Mouse (Mus musculus) hindbrain, embryonic 16.5 days (tissue): ENCODE results near the gene Sstr2. TPM values are rescaled to one million over a fixed set of nuclear protein-coding genes. Genes with fewer than 3 reads are reported as not detected.
"Not testable (repeated sequence)": the region's sequence is repeated elsewhere in the genome, so short reads cannot be mapped to it uniquely, and the experiment has no call there.

Experiments used
- ATAC-seq: fragments of 200-750 bp; cut with Nextera tagmentation; 2 replicates; pipeline ENCODE4 v1.8.0; 2017; ENCODE audit warnings: moderate TSS enrichment, moderate library complexity
- H3K27ac ChIP-seq: fragments of 300-500 bp; sonication (generic); 2 replicates; pipeline ENCODE4 v1.5.1; 2014; ENCODE audit warnings: low read depth, mild to moderate bottlenecking, control low read depth, low read length, moderate library complexity
- H3K27me3 ChIP-seq: fragments of 300-500 bp; sonication (generic); replicated peaks from 2 replicates; pipeline ENCODE4 v1.6.1; 2014; ENCODE audit warnings: low read length; ENCODE audit not compliant: control insufficient read depth, insufficient read depth
- H3K36me3 ChIP-seq: fragments of 300-500 bp; sonication (generic); 2 replicates; pipeline ENCODE4 v1.6.1; 2014; ENCODE audit warnings: mild to moderate bottlenecking, low read length, moderate library complexity, mixed read lengths; ENCODE audit not compliant: control insufficient read depth, insufficient read depth
- H3K4me1 ChIP-seq: fragments of 300-500 bp; sonication (generic); 2 replicates; pipeline ENCODE4 v1.6.1; 2014; ENCODE audit warnings: low read depth, low read length; ENCODE audit not compliant: control insufficient read depth, insufficient read depth
- H3K4me2 ChIP-seq: fragments of 300-500 bp; sonication (generic); 2 replicates; pipeline ENCODE4 v1.6.1; 2014; ENCODE audit warnings: mild to moderate bottlenecking, low read length, control low read depth, moderate library complexity
- H3K4me3 ChIP-seq: fragments of 300-500 bp; sonication (generic); 2 replicates; pipeline ENCODE4 v1.5.1; 2014; ENCODE audit warnings: mild to moderate bottlenecking, low read length, control low read depth, moderate library complexity
- H3K9ac ChIP-seq: fragments of 300-500 bp; sonication (generic); 2 replicates; pipeline ENCODE4 v1.6.1; 2014; ENCODE audit warnings: low read depth, mild to moderate bottlenecking, control low read depth, low read length, moderate library complexity
- H3K9me3 ChIP-seq: fragments of 300-500 bp; sonication (generic); 2 replicates; pipeline ENCODE4 v1.6.1; 2014; ENCODE audit warnings: mild to moderate bottlenecking, low read length, moderate library complexity; ENCODE audit not compliant: control insufficient read depth
- WGBS: fragments of 180-500 bp; shearing (Covaris S2); extraction: QIAGEN DNeasy Blood & Tissue Kit; methylation state at CpG from one replicate; pipeline ENCODE4 v1.1.7; 2014; 5-methylcytosine and 5-hydroxymethylcytosine counted together
- polyA plus RNA-seq: library from polyadenylated mRNA; unstranded; fragments of >200 nt; fragmentation: Nextera tagmentation; extraction: Ambion mirVana; gene quantifications from 2 replicates; pipeline ENCODE4 v1.2.1, GENCODE M21; 2015

Sstr2 gene
- polyA plus RNA-seq, 1 experiment from 2014 or later: 32.5 TPM

- H3K36me3 ChIP-seq: peaks cover 57% of the 10 kb centered on the region
- not testable (repeated sequence) for ATAC-seq, H3K4me2 ChIP-seq, H3K9ac ChIP-seq, H3K4me1 ChIP-seq, H3K27me3 ChIP-seq, H3K9me3 ChIP-seq, H3K27ac ChIP-seq, H3K4me3 ChIP-seq
- 95% methylated on average over 3 of the region's 3 CpGs for WGBS
These were observed 41.1 kb downstream of the Sstr2 start for GRCm38 (mm10) chr11:113660213-113660612.

GRCm38 (mm10) chr11:113660940-113661339, 41.8 kb downstream of the Sstr2 start:
- Histone ChIP-seq H3K27me3 (no peaks in the 10 kb centered on the region), H3K9me3 (no peaks in the 10 kb centered on the region), H3K9ac (no peak overlapping the region), H3K36me3 (peaks cover 51% of the 10 kb centered on the region), H3K4me3 (no peak overlapping the region), H3K4me2 (no peak overlapping the region), H3K4me1 (peaks cover 8% of the 10 kb centered on the region; the same call in 1 of the 2 replicates), H3K27ac (no peak overlapping the region)
- 84% methylated on average over 11 of the region's 11 CpGs for WGBS
- no peak for ATAC-seq

- H3K27ac ChIP-seq: no peak overlapping the region
- no peak overlapping the region for H3K4me3 ChIP-seq
- no peak for ATAC-seq
- H3K9me3 ChIP-seq: no peaks in the 10 kb centered on the region
- 89% methylated on average over 18 of the region's 18 CpGs for WGBS
- peaks cover 4% of the 10 kb centered on the region for H3K4me1 ChIP-seq
- H3K4me2 ChIP-seq: no peak overlapping the region
- no peak overlapping the region for H3K9ac ChIP-seq
- H3K36me3 ChIP-seq: peaks cover 42% of the 10 kb centered on the region
- H3K27me3 ChIP-seq: no peaks in the 10 kb centered on the region
These were observed 42.8 kb downstream of the Sstr2 start for GRCm38 (mm10) chr11:113661835-113662351.

- no peaks in the 10 kb centered on the region for H3K9me3 ChIP-seq
- 75% methylated on average over 2 of the region's 2 CpGs for WGBS
- no peak for ATAC-seq
These were observed 45.1 kb downstream of the Sstr2 start for GRCm38 (mm10) chr11:113664279-113664678.

GRCm38 (mm10) chr11:113666205-113666604, 47.1 kb downstream of the Sstr2 start:
- no peak overlapping the region for H3K4me3 ChIP-seq
- no peaks in the 10 kb centered on the region for H3K27me3 ChIP-seq
- H3K9me3 ChIP-seq: no peaks in the 10 kb centered on the region
- no peak for ATAC-seq
- peaks cover 12% of the 10 kb centered on the region for H3K36me3 ChIP-seq
- no peak overlapping the region for H3K9ac ChIP-seq
- no peak overlapping the region for H3K4me2 ChIP-seq
- WGBS: 75% methylated on average over 6 of the region's 6 CpGs
- peaks cover 3% of the 10 kb centered on the region; the same call in 1 of the 2 replicates for H3K4me1 ChIP-seq
- no peak overlapping the region for H3K27ac ChIP-seq

More at GRCm38 (mm10) chr11:113664279-113664678, 45.1 kb downstream of the Sstr2 start:
- Histone ChIP-seq H3K4me1 (peaks cover 3% of the 10 kb centered on the region; the same call in 1 of the 2 replicates), H3K4me2 (no peak overlapping the region), H3K36me3 (peaks cover 27% of the 10 kb centered on the region), H3K4me3 (no peak overlapping the region), H3K27ac (no peak overlapping the region), H3K27me3 (no peaks in the 10 kb centered on the region), H3K9ac (no peak overlapping the region)

GRCm38 (mm10) chr11:113666648-113667047, 47.5 kb downstream of the Sstr2 start:
- no peak for ATAC-seq
- H3K9me3 ChIP-seq: no peaks in the 10 kb centered on the region
- WGBS: 65% methylated on average over 10 of the region's 10 CpGs
- peaks cover 9% of the 10 kb centered on the region for H3K36me3 ChIP-seq
- H3K27ac ChIP-seq: no peak overlapping the region
- H3K4me3 ChIP-seq: no peak overlapping the region
- peaks cover 3% of the 10 kb centered on the region; the same call in 1 of the 2 replicates for H3K4me1 ChIP-seq
- H3K4me2 ChIP-seq: no peak overlapping the region
- no peaks in the 10 kb centered on the region for H3K27me3 ChIP-seq
- H3K9ac ChIP-seq: no peak overlapping the region

DNA sequence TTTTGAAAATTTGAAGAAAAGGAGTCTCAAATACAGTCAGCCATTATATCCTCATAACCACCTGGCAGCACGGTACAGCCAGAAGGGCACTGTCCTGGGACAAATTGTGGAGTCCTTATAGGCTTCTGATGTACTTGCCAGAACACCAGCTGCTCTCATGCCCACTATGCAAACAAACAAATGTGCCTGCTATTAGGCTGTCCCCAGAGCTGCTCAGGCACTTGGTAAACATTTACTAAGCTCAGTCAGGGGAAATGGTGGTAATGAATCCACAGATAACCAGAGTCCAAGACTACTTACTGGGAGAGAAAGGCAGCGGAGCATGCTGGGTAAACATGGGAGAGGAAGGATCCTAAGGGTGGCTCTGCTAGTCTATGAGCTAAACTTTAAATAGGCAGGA, 48.0 kb downstream of the Sstr2 start:
- Histone ChIP-seq H3K4me3 (no peak overlapping the region), H3K36me3 (peaks cover 5% of the 10 kb centered on the region), H3K9ac (no peak overlapping the region), H3K9me3 (no peaks in the 10 kb centered on the region), H3K4me2 (no peak overlapping the region), H3K27me3 (no peaks in the 10 kb centered on the region), H3K27ac (no peak overlapping the region), H3K4me1 (peaks cover 3% of the 10 kb centered on the region; the same call in 1 of the 2 replicates)
- WGBS: 63% methylated on average over 2 of the region's 2 CpGs
- ATAC-seq: no peak

GRCm38 (mm10) chr11:113667704-113668103, 48.6 kb downstream of the Sstr2 start:
- Histone ChIP-seq H3K4me2 (no peak overlapping the region), H3K27ac (no peak overlapping the region), H3K4me3 (no peak overlapping the region), H3K27me3 (no peaks in the 10 kb centered on the region), H3K36me3 (peaks cover 8% of the 10 kb centered on the region), H3K9me3 (no peaks in the 10 kb centered on the region), H3K9ac (no peak overlapping the region), H3K4me1 (peaks cover 3% of the 10 kb centered on the region; the same call in 1 of the 2 replicates)
- ATAC-seq: no peak
- WGBS: 87% methylated on average over 4 of the region's 4 CpGs

DNA sequence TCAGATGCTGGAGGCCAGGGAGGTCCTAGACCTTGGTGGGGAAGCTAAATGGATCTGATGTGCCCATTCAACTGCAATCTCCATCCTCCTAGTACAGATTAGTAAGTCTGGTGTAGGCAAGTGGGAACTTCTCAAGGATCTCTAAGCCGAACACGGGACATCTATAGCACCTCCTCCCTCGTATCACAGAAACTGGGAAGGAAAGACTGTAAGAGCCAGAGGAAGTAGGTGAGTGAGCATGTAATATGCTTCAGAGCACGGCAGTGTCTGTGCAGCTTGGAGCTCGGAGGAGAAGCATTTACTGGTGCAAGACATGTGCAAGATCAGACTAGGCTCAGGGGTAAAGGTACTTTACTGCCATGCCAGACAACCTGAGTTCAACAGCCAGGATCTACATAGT, 49.7 kb downstream of the Sstr2 start:
- Histone ChIP-seq H3K9me3 (no peaks in the 10 kb centered on the region), H3K4me1 (peaks cover 3% of the 10 kb centered on the region; the same call in 1 of the 2 replicates), H3K4me2 (no peak overlapping the region), H3K9ac (no peak overlapping the region), H3K27ac (no peak overlapping the region), H3K36me3 (peaks cover 8% of the 10 kb centered on the region), H3K4me3 (no peak overlapping the region), H3K27me3 (no peaks in the 10 kb centered on the region)
- no peak for ATAC-seq
- 92% methylated on average over 5 of the region's 5 CpGs for WGBS
